Mouse (Mus musculus) induced T-regulatory cell, adult 2 months (primary cell): ENCODE results near the gene Copa.

Experiments
- DNase-seq: peaks from one replicate; pipeline ENCODE4 v3.0.0-alpha.2; 2012; ENCODE audit warnings: low read depth

The Copa gene

DNA sequence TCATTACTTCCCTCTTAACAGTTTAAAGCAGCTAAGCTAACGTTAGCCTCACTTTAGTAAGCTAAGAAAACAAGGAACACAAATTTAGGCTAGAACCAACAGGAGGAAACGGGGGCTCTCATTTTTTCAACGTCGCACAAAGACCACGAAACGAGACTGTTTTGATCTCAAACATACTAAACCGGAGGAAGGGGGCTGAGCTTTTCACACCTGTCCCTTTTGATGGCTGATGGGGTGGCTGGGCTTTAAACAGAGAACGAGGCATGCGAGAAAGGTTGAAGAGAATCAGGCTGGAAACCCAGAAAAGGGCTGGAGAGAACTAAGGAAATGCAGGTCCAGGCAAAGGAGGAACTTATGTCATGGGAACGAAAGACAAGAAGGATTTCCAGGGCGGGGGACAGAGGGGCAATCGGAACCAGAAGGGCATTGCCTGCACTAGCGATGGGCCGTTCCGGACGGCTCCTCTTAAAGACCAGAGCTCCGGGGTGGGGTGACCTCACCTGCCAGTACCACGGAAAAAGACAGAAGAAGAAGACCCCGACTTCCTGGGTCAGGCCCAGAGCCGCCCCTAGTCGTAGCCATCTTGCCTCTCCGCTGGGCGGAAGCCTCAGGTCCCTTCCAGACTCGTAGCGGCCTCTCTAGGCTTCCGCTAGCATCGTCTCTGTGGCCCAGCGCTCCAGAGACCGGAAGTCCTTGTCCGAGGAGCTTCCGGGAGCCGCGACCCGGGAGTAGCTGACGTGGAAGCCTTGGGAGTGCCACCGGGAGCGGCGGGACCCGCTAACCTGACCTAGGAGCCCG lies at the start of gene Copa, which contains the start of gene Ncstn:
Gene Copa, plus strand, starts transcription at position 429 of the 798 bp plus-strand sequence.
Gene Ncstn, minus strand, starts transcription at position 695 of the 798 bp plus-strand sequence.
- peak; percentile 96 for DNase-seq

DNA sequence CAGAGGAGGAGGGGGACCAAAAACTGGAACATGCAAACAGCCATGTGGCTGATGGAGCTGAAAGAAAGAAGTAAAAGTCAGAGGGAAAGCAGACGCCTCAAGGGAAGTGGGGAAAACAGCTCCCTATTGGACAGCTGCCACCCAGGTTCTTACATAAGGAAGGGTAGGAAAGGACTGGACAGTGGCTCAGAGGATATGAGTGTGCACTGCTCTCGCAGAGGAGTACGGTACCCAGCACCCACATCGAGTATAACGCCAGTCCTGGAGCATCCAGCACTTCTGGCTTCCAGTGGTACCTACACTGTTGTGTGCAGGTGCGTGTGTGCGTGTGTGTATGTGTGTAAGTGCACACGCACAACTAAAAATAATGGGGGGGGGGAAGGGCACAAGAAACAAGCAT lies 35.9 kb upstream of the Copa start:
- no peak for DNase-seq

DNA sequence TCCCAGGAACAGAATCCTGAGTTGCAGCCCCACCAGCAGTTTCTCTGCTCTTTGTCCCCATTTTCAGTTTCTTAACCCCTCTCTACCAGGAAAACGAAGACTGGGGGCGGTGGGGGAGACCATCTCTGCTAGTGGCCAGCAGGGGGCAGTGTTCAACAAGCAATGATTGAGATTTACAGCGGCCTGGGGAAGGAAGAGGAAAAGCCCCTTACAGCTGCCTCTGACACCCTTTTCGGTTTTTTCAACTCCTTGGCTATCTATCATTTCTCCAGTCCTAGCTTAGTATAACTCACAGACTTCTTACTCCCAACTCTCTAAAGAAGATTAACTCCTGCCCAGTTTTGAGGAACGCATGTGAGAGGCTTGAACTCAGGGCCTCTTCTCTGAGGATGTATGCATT lies 35.4 kb upstream of the Copa start:
- peak; percentile 89 for DNase-seq

DNA sequence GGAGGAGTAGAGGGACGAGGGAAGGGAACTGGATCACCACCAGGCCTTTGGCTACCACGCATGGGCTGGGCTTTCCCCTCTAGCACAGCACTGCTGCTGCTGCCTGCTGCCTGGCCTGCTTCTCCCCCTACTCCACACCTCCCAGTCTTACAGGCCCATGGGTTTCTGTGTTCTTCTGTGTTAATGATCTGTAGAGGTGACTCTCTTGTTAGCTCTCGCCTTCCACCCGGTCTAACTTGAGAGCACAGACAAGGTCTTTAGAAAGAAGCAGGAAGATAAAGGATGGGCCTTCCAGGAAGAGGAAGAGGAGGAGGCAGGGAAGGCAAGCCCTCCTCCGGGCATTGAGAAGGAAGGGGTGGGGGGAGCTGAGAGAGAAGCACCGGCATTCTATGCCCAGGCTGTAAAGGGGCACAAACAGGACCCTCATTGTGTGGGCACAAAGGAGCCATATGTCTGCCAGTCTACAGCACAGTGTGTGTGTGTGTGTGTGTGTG lies 34.0 kb upstream of the Copa start:
- DNase-seq = no peak

DNA sequence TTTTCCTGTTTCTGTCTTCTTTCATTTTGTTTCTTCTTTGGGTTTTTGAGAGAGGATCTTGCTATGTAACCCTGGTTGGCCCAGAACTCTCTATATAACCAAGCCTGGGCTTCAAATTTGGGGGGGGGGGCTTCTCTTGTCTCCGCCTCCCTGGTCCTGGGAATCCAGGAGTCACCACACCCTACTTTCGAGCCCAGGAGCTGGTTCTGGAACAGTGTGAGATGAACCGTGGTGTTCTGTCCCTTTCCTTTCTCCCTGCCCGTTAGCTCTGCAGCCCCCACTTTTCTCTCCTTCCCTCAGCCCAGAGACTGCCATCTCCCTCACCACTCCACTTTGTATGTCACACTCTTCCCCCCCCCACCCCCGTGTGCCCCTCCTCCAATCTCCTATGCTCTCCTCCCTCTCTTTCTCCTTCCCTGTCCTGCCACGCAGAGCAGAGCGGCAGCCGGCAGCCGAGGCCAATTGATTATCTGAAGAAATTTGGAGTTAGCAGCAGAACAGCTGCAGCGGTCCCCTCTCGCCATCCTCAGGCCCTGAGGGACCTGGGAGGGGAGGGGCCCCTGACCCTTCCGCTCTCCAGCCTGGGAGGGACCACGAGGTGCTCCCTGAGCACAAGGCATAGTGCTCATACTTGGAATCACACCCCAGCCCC lies 33.1 kb upstream of the Copa start:
- DNase-seq = no peak

DNA sequence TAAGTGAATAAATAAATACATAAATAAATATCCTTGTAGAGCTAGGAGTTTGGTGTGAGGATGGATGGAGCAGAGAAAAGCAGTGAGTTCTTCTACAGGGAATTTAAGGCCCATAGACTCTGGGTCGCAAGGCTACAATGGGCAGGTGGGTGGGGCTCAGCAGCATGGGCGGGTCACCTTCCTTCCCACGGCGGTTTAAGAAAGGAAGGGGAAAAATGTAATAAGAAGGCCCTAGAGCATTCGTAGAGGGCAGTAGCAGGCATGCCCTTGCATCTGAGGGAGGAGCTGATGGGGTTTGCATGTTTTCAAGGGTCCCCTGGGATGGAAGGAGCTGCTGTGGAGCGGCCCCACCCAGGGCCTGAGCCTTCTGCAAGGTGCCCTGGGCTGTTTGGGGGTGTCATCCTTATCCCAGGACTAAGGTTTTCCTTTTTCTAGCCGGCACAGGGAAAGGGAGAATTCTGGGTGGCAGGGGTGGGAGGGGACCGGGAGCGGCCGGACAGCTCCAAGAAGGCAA lies 29.5 kb upstream of the Copa start:
- DNase-seq = no peak

DNA sequence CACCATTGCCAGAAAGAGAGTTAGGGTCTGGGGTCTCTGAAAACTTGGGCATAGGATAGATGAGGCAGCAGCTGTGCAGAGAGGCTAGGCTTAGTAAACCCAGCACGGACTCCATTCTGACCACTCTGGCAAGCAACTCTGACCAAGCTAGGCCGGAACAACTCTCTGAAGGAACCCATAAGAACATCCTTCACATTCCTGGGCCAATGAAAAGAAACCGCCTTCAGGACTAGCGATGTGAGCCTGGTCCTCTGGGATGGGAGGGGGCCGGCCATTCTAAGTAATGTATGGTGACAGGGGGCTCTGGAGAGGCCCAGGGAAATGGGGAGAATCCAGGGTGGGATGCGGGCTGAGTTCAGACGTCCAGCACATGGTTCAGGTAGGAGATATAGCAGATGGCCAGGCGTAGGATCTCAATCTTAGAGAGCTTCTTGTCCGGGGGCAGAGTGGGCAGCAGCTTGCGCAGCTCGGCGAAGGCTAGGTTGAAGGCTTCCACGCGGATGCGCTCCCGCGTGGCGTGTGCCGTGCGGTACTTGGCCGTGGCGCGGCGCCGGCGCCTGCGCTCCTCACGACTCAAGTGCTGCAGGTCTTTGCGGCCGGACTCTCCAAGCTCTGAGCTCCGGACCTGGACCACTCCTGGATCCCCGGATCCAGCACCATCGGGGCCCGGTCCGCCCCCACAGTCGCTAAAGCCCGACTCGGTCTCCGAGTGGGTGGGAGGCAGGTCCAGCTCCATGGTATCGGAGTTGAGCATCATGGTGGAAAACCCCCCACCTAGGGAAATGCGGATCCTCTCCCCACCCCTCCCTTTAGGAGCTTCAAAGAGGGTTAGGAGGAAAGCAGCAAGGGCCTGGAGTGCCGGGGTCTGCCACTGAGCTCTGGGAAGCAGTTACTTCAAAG lies 28.5 kb upstream of the Copa start:
- no peak for DNase-seq

DNA sequence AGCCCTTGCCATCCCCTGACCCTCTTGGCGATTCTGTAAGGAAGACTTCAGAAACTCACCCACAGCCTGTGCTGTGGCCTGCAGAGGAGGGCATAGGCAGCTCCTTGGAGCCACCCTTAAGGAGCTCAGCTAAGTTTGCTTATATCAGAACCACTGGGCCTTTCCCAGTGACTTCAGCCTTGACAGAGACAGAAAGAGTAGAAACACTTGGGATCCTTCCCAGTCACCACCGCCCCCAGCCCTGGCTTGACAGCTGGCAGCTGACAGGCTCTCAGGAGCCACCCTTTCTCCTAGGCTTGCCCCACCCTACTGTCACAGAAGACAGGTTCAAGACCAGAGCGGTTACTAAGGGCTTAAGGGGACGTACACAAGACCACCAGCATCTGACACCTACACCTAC lies 26.1 kb upstream of the Copa start:
- DNase-seq = no peak

DNA sequence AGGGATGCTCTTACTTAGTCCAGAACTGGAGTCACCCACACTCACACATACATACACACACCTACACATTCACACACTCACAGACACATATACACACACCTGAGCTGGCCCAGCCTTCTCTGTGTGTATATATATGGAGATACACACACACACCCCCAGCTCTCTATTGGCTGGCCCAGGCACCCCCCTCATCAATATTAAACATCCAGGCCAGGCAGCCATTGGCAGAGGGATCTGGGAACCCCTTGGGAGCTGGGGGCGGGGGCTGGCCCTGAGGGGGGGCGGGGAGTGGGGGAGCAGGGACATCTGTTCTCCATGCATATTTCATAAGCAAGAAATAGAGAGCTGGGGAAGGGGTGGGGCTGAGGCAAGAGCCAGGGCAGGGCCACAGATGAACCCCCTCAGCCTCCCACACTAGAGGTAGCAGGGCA lies 24.8 kb upstream of the Copa start, which contains the start of gene Nhlh1:
Gene Nhlh1, minus strand, starts transcription at position 83 of the 431 bp plus-strand sequence.
- DNase-seq = no peak

DNA sequence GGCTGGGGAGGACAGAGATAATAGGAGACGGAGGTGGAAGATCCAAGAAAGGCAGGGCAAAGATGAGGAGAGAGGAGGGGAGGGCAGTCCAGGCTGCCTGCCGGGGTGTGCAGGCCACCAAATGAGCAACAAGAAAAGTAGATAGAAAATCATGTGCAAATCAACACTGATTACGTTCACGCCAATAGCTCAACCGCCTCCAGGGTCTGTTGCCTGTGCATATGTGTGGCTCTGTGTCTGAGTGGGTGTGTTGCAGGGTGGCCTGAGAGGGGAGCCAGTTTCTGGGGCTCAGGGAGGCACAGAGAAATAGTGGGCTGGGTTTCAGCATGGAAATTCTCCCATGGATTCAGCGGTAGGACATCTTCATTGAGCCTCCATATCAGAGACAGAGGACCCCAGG lies 24.0 kb upstream of the Copa start:
- DNase-seq = no peak

DNA sequence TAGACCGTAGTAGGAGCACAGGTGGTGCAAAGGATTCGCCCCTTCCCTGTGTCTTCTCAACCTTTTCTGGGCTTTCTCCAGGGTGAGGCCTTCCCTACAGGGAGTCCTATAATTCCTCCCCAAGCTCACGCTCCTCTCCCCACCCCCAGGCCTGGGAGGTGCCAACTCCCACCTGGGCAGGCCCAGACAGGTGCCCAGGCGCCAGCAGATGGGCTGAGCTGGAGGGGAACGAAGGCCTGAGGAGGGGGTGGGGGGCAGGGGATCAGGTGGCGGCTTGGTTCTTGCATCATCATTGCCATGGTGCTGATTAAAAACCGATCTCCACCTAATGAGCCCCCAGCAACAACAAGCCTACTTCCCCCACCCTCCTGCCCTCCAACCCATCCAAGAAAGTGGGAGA lies 23.5 kb upstream of the Copa start:
- DNase-seq = no peak

DNA sequence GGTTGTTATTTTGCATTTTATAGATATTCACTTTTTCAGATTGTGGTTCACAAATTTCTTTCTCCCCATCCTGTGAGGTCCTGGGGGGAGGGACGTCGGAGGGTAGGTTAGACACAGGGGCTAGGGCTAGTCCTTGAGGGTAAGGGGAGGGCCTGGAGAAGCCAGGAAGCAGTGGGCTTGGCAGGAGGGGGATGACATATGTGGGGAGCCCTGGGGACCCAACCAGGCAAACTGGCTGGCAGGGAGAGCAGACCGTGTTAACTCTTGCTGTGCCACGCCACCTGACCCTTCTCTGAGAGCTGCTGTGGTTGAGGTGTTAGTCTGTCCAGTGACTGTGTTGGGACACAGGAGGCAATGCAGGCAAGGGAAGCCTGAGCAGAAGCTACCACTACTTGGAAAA lies 21.7 kb upstream of the Copa start:
- DNase-seq = no peak

DNA sequence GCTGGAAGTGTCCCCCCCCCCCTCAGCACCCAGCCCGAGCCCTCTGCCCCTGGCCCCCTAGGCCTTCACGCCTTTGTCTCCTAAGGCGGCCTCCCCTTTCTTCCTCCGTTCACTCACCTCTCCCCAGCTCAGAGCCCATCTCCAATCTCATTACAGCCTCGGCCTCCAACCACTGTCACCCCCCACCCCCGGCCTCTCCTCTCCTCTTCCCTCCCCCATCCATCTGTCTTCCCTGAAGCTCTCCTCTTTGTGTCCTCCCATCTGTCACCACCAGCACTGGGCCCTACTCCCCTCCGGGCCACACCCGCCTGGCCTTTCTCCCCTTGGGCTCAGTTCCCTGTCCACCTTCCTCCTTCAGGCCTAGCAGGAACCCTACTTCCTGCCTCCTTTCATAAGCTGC lies 21.1 kb upstream of the Copa start:
- DNase-seq = no peak

DNA sequence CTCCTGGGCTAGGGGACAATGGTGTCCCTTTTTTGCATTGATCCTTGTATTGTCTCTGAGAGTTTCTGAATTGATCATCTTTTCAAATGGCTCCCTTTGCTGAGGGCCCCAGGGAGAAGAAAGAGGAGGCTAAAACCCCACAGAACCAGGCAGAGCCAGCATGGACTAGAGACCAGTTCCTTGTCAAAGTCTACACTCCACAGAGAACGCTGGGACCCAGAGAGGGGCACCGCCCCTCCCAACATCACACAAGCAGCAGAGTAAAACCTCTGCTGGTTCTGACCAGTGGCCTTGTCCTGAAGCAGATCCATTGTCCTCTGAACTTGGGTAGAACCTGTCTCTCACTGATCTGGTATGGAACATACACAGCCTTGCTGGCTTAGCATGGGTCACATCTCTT lies 20.2 kb upstream of the Copa start:
- DNase-seq = no peak

DNA sequence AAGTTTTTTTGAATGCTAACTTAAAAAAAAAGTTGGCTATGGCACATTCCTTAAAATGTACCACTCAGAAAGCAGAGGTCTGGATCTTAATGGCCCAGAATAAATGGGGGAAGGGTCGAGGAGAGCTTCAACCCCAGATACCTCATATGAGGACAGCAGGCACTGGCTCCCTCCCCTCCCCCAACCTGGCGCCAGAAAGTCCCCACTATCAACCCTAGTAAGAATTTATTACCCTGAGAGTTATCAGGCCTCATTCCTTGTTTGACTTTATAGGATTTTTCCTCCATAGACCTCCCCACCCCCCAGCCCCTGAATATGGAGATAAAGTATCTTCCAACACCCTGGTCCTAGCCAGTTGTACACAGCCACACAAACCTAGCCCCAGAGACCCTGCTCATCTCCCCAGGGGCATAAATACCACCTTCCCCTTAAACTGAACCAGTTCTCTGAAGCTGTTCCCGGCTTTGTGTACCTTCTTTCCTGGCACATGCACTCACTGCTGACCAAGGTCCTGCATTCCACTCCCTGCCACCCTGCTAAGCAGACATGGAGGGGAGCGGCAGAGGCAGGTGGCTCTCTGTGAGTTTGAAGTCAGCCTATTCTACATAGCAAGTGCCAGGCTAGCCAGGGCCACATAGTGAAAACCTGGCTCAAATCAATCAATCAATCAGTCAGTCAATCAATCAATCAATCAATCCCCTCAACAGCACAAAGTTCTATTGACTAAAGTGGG lies 18.9 kb upstream of the Copa start:
- DNase-seq = no peak

DNA sequence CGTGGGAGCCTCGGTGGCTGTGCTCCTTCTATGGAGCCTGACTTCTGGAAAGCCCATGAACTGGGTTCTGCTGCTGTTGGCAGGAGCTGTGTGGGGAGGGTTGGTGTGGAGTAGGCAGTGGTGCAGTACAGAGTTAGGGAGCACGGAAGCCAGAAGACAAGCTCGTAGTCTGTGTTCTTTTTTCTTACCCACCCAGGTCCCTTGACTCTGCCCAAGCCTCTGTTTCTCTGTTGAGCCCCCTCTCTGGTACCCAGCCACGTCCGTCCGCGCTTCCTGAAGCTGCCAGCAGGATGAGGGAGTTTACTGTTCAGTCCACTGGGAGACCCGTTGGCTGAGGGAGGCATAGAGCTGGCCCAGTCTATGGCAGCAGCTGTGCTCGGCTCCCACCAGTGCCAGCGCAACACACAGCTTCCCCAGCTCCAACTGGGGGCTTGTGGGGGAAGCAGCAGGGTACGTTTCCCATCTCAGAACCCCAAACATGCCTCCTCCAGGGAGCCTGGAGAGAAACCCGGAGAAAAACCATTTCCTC lies 17.7 kb upstream of the Copa start:
- no peak for DNase-seq

DNA sequence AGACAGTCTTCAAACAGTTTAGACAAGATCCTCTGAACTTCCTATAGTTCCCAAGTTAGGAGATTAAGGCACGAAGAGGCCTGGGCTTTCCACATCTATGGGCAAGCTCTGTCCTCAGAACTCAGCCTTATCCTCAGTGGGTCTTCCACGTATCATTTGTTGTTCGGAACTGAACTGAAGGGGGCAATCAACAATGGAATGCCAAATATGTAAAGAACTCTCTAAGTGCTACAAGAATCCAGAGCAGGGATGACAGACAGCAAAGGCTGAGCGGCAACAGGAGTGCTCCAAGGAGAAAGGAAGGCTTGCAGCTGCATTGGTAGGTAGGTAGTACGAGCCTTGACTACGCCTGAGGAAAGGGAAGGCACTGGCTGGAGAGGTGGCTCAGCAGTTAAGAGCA lies 12.1 kb upstream of the Copa start:
- no peak for DNase-seq

DNA sequence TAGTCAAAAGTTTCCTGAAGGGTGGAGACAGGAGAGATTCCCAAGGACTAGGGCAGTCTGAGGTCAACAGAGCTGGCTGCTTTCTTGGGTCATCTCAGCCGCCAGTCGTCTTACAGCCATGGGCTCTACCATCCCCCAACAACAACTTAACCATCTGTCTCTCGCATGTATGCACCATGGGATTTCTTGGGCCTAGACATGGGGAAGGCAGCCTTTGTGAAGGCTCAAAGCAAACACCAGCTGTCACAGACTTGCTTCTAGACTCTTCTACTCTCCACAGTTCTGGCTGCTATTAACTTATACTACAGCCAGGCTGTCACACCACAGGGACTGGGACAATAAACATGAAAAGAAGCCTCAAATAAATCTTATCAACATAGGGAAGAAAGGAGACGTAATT lies 10.8 kb upstream of the Copa start:
- no peak for DNase-seq

DNA sequence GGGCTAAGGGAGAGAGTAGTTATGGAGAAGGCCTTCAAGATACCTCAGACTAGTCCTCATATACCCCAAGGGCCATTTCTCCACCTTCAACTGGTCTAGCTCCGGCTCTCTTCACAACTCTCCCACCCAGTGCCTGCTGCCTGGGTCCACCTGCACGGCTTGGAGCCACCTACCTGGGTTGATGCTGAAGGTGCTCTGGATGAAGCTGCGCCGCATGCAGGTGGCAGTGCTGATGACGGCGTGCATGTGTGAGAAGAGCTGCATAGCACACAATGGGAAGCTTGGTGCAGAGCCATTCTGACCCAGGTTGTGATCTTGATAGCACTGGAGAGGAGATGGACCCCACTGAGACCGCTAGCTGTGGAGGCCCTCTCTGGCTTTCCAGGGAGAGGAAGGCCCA lies 9.7 kb upstream of the Copa start:
- DNase-seq = no peak

DNA sequence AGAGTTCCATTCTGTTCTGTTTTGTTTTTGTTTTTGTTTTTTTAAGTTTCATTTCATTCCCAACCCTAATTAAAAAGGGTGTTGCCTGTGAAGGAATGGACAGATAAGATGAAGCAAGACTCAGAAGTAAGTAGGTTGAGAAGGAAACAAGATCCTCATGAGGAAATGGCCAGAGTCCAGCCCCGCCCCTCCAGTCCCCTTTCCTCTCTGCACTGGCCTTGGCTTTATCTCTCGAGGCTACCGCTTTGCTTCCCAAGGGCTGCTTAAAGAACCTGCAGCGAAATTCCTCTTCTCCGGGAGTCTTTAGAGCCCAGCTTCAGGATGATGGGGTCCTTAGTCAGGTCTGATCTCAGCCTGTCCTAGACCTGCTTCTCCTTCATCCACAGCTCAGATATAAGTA lies 4.3 kb upstream of the Copa start:
- DNase-seq = no peak

DNA sequence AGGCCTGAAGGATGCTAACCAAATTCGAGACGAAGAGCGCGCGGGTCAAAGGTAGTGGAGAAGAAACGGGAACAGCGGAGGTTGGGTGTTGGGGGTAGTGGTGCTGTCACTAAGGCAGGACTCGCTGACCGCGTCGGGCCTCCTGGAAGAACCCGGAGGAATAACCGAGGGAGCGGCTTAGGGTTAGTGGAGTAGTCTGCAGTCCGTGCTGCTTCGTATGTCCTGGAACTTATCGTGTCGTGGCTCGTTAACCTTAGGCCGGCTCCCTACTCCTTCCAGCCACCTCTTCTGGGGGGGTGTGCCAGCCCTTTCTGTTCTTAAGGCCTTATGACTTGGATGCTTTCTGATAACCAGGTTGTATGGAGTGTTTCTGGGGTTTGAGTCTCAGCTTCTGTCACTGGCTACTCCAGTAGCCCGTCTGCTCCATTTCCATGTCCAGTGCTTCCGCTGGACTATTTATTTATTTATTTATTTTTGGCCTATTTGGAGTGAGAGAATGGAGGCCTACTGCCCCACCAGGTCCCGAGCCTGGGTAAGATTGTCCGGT lies 643 bp downstream of the Copa start:
- no peak for DNase-seq
